8 mouse cellular contexts compared by ENCODE assay signal in the genomic region with DNA sequence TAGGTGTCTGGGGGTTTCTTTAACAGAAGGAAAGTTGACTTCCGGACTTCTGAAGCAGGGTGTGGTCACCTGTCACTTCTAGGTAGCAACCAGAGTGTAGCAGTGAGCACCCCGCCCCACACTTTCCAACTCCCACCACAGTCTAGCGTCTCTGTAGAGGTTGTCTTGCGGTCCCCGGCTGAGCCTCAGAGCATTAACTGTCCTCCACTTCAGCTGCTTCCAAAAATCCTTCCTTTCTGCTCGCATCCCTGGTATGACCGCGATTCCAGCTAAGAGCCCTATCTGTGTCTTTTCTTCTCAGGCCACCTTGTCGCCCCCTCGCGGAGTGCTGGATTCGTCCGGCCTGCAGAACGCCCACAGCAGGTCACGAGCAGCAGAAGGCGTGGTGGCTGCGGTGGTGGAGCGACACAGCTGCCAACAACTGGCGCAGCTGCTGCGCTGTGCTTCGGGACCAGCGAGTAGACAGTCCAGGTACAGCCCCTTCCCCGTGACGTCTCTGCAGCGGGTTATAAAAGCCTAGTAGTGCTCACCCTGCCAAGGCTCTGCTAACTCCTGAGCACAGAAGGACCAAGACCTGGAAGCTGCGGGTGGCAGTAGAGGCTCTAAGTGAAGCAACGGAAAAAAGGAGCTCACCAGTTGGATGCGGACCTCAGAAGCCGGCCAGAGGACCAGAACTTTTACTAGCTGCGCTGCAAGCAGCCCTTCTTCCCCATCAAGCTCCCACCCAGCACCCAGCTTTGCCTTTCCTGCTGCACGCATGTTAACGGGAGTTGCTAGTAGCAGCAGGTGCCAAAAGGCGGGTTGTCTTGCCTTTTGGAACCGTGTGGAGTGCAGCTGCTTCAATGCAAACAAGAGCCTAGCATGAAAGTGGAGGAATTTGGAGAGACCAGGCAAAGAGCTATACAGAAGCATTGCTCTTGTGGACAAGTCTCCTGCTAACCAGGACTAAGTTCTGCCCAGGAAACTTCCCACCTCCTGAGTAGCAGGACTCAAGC. TPM values are rescaled to one million over a fixed set of nuclear protein-coding genes. Genes with fewer than 3 reads are reported as not detected.
DNase-seq lines count a peak whose midpoint lies in the region; ATAC-seq and TF ChIP-seq lines count a peak whose summit lies in the region.

No protein-coding gene starts in this region.

- peak; percentile 47 for TF ChIP-seq CTCF in lung, postnatal 0 days (IDR thresholded peaks at IDR 0.05)

- no peaks in the 10 kb centered on the region for H3K36me3 ChIP-seq in heart, embryonic 13.5 days
- no peaks in the 10 kb centered on the region for H3K36me3 ChIP-seq in forebrain, embryonic 10.5 days (replicated peaks)
- no peaks in the 10 kb centered on the region for H3K36me3 ChIP-seq in intestine, embryonic 14.5 days (ENCODE audit: control insufficient read depth, insufficient read depth, low read length)
- no peaks in the 10 kb centered on the region for H3K36me3 ChIP-seq in lung, postnatal 0 days (ENCODE audit: insufficient read depth, low read length)

- H3K9ac ChIP-seq in heart, embryonic 13.5 days, result peak overlapping the region; percentile 61
- H3K9ac ChIP-seq in intestine, embryonic 14.5 days (ENCODE audit: low read length), result peak overlapping the region; percentile 1; the same call in 1 of the 2 replicates
- H3K9ac ChIP-seq in lung, postnatal 0 days (replicated peaks; ENCODE audit: low read depth), result no peak overlapping the region

- WGBS in heart, embryonic 13.5 days, result 2% methylated on average over 34 of the region's 34 CpGs
- WGBS in forebrain, embryonic 10.5 days, result 2% methylated on average over 34 of the region's 34 CpGs
- WGBS in intestine, embryonic 14.5 days, result 2% methylated on average over 34 of the region's 34 CpGs
- 2% methylated on average over 34 of the region's 34 CpGs for WGBS in lung, postnatal 0 days

- intact Hi-C loops in heart, postnatal 25 days (cut with DNase I), result no loop called here

- peak overlapping the region; percentile 46 for H3K4me3 ChIP-seq in heart, embryonic 13.5 days
- peak overlapping the region; percentile 52 for H3K4me3 ChIP-seq in forebrain, embryonic 10.5 days
- H3K4me3 ChIP-seq in intestine, embryonic 14.5 days (ENCODE audit: low read depth, low read length), result peak overlapping the region; percentile 34
- no peak overlapping the region; the same call in 1 of the 2 replicates for H3K4me3 ChIP-seq in lung, postnatal 0 days (ENCODE audit: low read depth, low read length)

- ATAC-seq in heart, embryonic 13.5 days (ENCODE audit: extremely low read depth, insufficient number of reproducible peaks, low FRiP score, low TSS enrichment), result no peak
- ATAC-seq in intestine, embryonic 14.5 days (replicated peaks; ENCODE audit: low FRiP score, low TSS enrichment, low read depth), result peak; percentile 57
- no peak for ATAC-seq in lung, postnatal 0 days

- H3K4me2 ChIP-seq in heart, embryonic 13.5 days, result peak overlapping the region; percentile 83
- H3K4me2 ChIP-seq in intestine, embryonic 14.5 days (ENCODE audit: low read length), result peak overlapping the region; percentile 56
- H3K4me2 ChIP-seq in lung, postnatal 0 days (replicated peaks; ENCODE audit: low read depth, low read length), result peak overlapping the region; percentile 44

- TF ChIP-seq EP300 in lung, postnatal 0 days (IDR thresholded peaks at IDR 0.05), result no peak

- no peaks in the 10 kb centered on the region for H3K9me3 ChIP-seq in heart, embryonic 13.5 days
- no peaks in the 10 kb centered on the region for H3K9me3 ChIP-seq in forebrain, embryonic 10.5 days
- H3K9me3 ChIP-seq in intestine, embryonic 14.5 days (ENCODE audit: control insufficient read depth, low read length), result no peaks in the 10 kb centered on the region
- no peaks in the 10 kb centered on the region for H3K9me3 ChIP-seq in lung, postnatal 0 days (ENCODE audit: low read length)

- peaks cover 25% of the 10 kb centered on the region for H3K4me1 ChIP-seq in heart, embryonic 13.5 days
- peaks cover 23% of the 10 kb centered on the region for H3K4me1 ChIP-seq in forebrain, embryonic 10.5 days
- peaks cover 22% of the 10 kb centered on the region for H3K4me1 ChIP-seq in intestine, embryonic 14.5 days (replicated peaks; ENCODE audit: control insufficient read depth, insufficient read depth, low read length)
- no peaks in the 10 kb centered on the region for H3K4me1 ChIP-seq in lung, postnatal 0 days (ENCODE audit: insufficient read depth, low read depth, low read length)

- no peak for DNase-seq in heart, postnatal 25 days (ENCODE audit: low spot score)
- peak; percentile 68 for DNase-seq in brain, adult 2 months (ENCODE audit: low read depth, low spot score)
- peak; percentile 39 for DNase-seq in forebrain, embryonic 10.5 days (ENCODE audit: extremely low spot score, low spot score)
- DNase-seq in intestine, embryonic 14.5 days (ENCODE audit: low spot score), result peak; percentile 77
- DNase-seq in lung, postnatal 0 days (ENCODE audit: low spot score), result peak; percentile 57
- DNase-seq in right cerebral cortex, postnatal 14 days, result peak; percentile 48
- DNase-seq in thymus, adult 18-20 months, result no peak

- peaks cover 69% of the 10 kb centered on the region for H3K27me3 ChIP-seq in heart, embryonic 13.5 days (replicated peaks)
- H3K27me3 ChIP-seq in forebrain, embryonic 10.5 days (ENCODE audit: poor library complexity, severe bottlenecking), result peaks cover 59% of the 10 kb centered on the region
- H3K27me3 ChIP-seq in intestine, embryonic 14.5 days (replicated peaks; ENCODE audit: control insufficient read depth, insufficient read depth, low read length), result peaks cover 25% of the 10 kb centered on the region
- no peaks in the 10 kb centered on the region; the same call in 1 of the 2 replicates for H3K27me3 ChIP-seq in lung, postnatal 0 days (replicated peaks; ENCODE audit: insufficient read depth, low read length)

- H3K27ac ChIP-seq in heart, embryonic 13.5 days (replicated peaks), result no peak overlapping the region
- H3K27ac ChIP-seq in forebrain, embryonic 10.5 days, result no peak overlapping the region
- no peak overlapping the region for H3K27ac ChIP-seq in intestine, embryonic 14.5 days (ENCODE audit: low read depth)
- no peak overlapping the region for H3K27ac ChIP-seq in lung, postnatal 0 days (ENCODE audit: low read length)

RNA-seq across cellular contexts. Expression of a gene that starts 0.7 kb away (rescaled TPM):
- 0.10 and 0.20 TPM in 2 replicates for polyA plus RNA-seq in heart, embryonic 13.5 days (2015; fragmentation: Nextera tagmentation; extraction: Ambion mirVana)
- under 1 TPM in 1 of 2 experiments, not detected in 1; 0.06 TPM for total RNA-seq in heart, postnatal 25 days (2021)
- polyA plus RNA-seq in forebrain, embryonic 10.5 days (2016; fragmentation: Nextera tagmentation; extraction: Ambion mirVana), result 0.12 and 0.21 TPM in 2 replicates
- polyA plus RNA-seq in intestine, embryonic 14.5 days (2014; fragmentation: Nextera tagmentation; extraction: Ambion mirVana), result 2.8 and 3.7 TPM in 2 replicates
- 0.31 and 0.39 TPM in 2 replicates for polyA plus RNA-seq in lung, postnatal 0 days (2015; fragmentation: Nextera tagmentation; extraction: Ambion mirVana)

Comparison
In these comparisons a context has a peak if more than half of its experiments do, and no peak if none do; other contexts are left out.
1. DNase-seq: peak in brain, adult 2 months (single experiment), forebrain, embryonic 10.5 days (single experiment), intestine, embryonic 14.5 days (single experiment), lung, postnatal 0 days (single experiment) and right cerebral cortex, postnatal 14 days (single experiment); none in heart, postnatal 25 days (single experiment) and thymus, adult 18-20 months (0 of 2).
2. Peak in every context shown above with its lines, with median percentiles within 50 percentile points of each other: H3K4me2 ChIP-seq.